Mouse (Mus musculus) neutrophil, adult 5-6 weeks (primary cell): ENCODE results near the gene Atp6v1e2. TPM values are rescaled to one million over a fixed set of nuclear protein-coding genes. Genes with fewer than 3 reads are reported as not detected.
A peak's percentile ranks its signal among the peaks of the same experiment; 100 is the strongest.

Experiments used
- ATAC-seq: fragments of 151-379, 151-347 bp; 2 replicates; pipeline ENCODE4 v1.8.0; 2017; ENCODE audit warnings: mild to moderate bottlenecking, moderate TSS enrichment; ENCODE audit not compliant: insufficient number of reproducible peaks, poor library complexity, low FRiP score, severe bottlenecking; ENCODE audit errors: extremely low read depth
- total RNA-seq: library from RNA; stranded (forward); fragments of 200-1000 nt; gene quantifications from 2 replicates; pipeline ENCODE4 v1.2.3, GENCODE M21; 2017

Atp6v1e2 gene
- total RNA-seq, 1 experiment from 2014 or later: not detected

DNA sequence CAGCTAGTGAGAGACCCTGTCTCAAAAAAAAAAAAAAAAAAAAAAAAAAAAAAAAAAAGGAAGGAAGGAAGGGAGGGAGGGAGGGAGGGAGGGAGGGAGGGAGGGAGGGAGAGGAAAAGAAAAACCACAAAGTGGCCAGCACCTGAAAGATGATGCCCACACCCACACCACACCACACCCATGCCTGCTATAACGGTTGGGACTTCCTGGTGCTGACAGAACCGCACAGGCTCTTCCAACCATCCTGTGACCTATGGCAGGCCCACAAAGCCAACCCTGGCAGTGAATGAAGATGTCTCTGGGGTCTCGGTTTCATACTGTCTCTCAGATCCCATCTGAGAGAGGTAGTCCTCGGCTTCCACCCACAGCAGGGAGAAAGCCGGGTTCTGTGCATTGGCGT, 18.3 kb downstream of the Atp6v1e2 start:
- ATAC-seq: no peak

DNA sequence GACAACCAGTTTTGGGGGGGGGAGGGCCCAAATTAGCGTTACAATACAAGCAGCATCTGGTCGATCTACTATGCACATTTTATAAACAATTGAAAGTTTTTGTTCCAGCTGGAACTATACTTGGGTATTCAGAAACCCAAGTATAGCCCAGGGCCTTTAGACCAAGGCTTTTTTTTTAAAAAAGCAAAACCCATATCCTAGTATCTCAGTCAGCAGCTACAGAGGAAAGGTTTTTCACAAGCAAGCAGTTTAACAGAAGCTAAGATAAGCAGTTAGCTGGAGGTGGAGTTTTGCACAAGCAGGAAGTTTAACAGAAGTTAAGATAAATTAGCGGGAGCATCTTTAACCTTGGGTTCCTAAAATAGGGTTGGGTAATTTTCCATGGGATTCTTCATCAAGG, 20.9 kb downstream of the Atp6v1e2 start:
- no peak for ATAC-seq

DNA sequence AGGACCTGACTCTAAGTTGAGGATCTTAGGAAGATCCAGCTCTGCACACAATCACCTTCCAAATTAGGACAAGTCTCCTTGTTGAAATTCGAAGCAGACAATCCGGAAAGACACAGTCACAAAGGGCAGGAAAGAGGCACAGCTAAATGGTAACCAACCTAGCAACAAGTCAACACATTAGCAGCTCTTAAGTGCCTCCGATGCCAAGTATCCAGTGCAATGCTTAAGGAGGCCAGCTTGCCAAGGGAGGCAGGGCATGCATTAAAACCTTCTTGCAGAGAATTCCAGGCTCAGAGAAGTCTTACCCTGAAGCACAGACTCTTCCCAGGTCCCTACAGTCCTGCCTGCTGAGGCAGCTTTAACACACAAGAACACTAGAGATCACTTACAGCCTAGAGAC, 23.0 kb downstream of the Atp6v1e2 start:
- ATAC-seq: no peak

DNA sequence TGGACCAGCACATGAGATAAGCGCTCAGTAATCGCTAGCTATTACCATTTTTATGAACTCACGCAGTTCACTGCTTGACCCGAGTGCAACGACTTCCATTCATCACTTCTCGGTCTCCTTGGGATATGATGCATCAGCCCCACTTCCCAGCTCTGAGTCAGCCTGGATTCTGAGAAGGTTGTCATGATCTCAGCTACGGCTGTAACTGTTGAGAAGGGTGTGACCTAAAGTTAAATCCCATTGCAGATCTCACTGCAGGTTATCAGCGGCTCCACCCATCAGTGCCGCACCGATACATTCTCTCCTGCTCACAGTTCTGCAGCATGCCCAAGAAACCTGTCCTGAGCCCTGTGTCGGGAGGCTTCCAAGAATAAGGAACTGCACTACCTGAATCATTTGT, 28.0 kb downstream of the Atp6v1e2 start:
- ATAC-seq: no peak

DNA sequence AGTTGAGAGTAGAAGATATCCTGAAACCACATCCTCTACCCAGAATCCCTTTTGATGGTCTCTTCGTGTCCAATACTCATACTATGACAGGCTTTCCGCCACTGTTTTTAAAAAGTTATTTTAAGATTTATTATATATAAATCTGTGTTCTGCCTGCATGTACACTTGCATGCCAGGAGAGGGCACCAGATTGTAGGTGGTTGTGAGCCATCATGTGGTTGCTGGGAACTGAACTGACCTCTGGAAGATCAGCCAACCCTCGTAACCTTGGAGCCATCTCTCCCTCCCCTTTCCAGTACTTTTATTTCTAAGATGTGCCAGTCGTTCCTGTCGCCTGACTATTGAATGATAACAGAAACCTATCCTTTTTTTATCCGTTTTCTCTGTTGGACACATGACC, 28.9 kb downstream of the Atp6v1e2 start:
- peak; percentile 42; the same call in 1 of the 2 replicates for ATAC-seq

DNA sequence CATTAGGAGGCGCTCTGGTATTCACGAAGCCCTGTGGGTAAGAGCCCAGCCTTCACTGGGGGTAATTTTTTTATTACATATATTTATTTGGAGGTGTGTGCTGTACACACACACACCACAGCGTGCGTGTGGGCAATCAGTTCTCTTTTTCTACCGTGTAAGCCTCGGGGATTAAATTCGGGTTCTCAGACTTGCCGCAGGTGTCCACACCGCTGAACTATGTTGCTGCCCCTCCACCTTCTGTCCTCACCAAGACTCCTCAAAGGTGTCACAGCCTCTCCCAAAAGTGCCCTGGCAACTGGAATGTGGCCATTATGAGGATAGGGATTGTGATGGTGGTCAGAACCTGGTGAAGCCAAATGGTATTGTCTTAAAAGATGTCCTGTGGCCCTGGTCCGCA, 30.6 kb downstream of the Atp6v1e2 start, which contains the start of gene Tmem247:
Tmem247 (plus strand) TSS at position 301 of the 400 bp plus-strand sequence.
- no peak for ATAC-seq

DNA sequence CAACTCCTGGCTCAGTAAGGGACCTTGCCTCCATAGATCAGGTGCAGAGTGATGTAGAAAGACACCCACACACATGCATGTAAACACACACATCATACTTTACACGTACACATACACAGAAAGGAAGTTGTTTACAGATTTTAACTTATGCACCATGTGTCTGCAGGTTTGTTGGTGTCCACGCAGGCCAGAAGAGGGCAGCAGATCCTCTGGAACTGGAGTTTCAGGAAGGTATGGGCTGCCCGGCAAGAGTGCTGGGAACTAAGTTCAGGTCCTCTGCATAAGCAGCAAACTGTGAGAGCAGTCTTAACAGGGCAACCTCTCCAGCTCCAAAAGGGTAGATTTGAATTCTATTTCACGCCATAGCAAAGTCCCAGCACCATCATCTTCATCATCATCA, 32.2 kb downstream of the Atp6v1e2 start:
- no peak for ATAC-seq

DNA sequence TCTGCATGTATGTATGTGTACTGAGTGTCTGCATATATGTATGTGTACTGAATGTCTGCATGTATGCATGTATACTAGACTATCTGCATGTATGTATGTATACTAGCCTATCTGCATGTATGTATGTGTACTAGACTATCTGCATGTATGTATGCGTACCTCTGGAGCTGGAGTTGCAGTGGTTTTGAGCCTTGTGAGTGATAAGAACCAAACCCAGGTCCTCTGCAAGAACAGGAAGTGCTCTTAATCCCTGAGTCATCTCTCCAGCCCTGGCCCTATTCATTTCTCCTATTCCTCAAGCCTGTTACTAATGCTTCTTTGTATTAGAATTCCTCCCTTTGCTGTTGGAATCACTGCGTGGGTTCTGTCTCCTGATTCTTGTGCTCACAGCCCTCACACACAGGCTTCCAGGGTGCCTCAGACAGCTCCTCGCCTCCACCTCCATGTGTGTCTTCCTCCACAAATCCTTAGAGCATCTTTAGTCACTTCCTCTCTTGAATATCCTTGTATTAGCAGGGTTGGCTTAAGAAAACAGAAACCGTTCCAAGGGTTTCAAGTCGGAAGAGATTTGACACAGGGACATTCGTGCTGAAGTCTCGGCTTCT, 34.6 kb downstream of the Atp6v1e2 start:
- no peak for ATAC-seq

DNA sequence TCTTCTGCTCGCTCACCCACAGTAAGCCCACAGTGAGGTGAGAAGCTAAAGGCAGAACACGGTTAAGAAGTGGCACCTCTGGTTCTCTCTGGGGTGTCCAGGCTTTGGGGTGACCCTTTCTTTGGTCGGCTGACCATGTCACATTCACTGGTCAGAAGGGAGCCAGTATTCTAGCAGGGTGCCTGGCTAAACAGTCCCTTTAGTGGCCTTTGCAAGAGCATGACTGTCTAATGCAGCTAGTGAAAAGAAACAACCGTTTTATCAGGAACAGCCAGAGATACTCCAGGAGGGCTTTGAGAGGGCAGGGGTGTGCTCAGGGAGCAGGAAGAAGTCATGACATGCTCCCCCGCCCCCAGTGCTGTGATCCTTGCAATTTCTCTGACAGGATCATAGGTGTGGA, 36.4 kb downstream of the Atp6v1e2 start:
- no peak for ATAC-seq

DNA sequence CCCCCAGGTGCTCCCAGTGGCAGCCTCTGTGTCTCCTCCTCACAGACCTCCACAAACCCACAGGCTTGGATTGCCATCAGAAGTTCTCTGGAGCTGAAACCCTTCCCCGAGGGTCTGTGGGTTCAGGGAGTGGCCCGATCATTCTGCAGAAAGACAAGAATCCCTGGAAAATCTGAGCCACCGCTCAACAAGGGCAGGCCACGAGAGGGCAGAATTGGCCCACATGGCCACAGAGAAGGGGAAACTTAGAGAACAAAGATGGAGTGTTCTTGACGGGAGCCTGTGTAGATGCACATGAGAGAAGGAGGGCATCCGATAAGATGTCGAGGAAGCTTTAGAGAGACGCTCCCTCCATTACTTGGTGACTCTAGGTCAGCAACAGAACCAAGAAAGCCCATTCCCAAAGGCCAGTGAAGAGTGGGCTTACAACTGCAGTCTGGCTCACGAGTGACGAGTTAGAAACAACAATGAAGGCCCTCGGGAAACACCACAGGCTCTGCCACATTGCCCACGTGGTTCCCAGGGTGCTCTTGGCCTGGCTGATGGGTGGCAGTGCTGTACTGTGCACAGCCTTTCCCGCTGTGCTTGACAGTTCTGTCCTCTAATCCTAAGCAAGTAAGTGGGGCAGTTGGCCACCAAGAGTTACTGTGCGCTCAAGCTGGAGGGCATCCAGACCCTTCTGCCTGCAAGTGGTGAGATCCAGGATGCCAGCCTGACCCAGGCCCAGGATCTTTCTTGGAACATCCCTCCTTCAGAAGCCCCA, 37.8 kb downstream of the Atp6v1e2 start:
- ATAC-seq: no peak

DNA sequence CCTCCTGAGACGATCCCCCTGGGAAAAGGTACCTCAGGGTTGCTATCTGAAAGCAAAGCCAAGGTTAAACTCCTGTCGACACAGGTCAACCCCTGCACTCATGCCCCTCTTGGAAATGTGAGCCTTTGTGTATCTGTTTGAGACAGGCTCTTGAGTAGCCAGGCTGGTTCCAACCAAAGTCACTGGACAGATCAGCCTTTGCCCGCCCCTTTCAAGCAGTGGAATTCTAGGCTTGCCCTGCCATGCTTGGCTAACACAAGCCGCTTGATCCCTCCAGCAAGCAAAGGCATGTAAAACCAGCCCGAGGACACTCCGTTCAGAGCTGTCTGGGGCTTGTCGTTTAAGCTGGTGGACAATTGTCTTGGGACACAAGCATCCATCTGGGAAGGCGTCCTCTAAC, 39.4 kb downstream of the Atp6v1e2 start:
- ATAC-seq: no peak

DNA sequence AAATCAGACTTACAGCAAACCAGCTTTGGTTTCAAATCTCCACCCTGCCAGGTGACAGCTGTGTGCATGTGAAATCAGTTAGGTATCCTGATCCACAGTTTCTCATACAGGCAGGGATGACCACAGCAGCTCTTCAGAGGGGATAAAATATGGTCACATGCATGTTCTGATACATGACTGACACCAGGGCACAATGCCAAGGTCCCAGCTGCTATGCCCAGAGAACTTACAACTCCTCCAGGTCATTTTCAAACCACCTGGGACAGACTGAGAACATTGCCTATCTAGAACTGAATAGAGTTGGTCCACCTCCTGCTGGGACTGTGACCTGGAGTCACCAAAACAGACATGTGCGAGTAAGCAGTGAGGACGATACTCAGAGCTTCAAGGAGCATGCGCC, 40.6 kb downstream of the Atp6v1e2 start:
- no peak for ATAC-seq

DNA sequence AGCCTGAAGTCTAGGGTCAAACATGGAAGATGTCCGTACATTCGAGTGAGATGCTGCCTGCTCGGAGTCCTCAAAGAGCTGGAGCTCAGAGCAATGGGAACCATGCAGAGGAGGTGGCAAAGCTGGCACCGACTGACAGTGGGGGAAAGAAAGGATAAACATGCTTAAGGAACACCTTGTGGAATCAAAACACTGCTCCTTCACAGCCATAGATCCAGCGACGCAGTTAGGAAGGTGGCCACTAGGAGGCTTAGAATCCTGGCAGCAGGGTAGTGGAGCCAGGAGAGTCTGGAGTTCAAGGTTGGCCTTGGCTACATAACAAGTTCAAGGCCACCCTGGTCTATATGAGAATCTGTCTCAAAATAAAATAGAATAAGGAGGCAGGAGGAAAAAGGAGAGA, 41.1 kb downstream of the Atp6v1e2 start:
- no peak for ATAC-seq

DNA sequence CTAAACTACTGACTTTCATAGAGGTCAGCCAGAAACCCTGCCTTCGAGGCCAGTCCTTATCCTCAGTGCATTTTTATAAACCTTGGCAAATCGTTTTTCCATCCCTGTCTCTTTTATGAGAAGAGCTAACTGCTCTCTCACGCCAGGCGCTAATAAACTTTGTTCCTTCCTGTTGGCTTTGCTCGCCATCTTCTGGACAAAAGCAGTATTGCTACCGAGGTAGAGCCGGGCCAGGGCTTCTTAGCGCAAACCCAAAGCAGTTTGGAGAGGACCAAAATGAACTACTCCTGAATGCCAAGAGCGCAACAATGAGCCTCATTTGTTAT, 41.6 kb downstream of the Atp6v1e2 start:
- peak; percentile 57; the same call in 1 of the 2 replicates for ATAC-seq

DNA sequence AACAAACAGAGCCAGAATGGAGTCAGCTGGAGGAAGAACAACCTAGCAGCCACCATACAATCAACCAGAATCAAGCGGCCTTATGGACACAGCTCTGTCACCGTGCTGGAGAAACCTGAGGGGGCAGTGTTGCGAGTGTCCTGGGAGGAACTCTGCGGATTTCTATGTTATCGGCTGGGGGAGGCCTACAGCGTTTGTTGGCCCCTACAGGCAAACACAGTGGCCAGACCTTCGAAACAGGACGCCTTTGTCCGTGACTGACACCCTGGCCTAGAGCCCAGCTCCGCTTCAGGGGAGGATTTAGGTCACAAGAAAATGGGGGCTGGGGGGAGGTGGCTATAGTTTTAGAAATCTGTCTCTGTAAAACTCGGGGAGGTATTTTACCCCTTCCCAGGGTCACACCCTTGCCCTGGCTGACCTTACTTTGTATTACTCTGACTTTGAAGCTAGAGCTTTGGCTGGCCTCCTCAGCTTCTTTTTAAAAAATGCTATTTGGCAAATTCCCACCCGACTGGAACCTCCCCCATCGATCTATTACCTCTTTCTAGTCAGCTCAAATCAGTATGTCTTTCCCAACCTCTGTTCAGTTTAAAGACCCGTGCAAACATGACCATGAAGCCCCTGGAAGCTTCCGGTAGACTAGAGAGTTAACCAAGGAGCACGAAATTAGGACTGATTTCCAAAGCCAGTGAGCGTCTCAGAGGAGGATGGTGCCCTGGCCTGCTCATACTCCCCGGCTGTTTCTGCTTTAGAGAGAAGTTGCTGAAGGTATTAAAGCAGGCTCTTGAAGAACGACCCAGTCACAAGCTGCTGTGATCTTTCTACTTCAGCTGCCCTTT, 42.2 kb downstream of the Atp6v1e2 start:
- no peak for ATAC-seq

DNA sequence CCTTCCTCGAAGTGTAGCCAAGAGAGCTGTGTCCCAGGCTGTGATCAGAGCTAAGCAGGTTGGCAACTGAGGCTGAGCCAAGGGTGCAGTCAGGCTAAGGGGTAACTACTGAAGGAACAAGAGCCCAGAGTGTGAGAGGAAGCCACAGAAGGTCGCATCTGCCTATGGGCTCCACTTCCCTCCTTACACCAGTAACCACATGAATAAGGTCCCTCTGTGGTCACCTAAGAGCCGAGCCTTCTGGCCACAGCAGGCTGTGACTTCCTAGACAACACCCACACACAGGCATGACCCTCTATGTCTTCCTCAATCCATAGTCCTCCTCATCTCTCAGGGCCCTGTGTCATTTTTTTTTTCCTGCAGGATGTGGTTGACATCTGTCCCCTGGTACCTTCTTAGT, 43.5 kb downstream of the Atp6v1e2 start:
- no peak for ATAC-seq

DNA sequence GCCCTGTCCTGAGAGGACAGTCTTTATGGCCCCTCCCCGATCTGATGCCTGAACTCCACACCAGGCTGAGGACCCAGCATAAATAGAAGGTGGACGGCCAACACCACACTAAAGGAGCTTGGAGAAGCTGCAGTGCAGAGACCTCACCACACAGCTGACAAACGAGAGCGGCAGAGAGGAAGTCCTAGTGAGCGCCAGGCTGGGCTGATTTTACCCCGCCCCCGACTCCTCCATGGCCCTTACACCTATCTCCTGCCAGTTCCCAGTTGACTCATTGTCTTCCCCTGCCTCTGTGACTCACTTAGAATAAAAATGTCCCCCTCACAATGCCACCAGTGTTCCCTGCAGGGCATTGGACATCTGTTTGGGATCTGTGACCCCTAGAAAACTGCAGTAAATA, 44.1 kb downstream of the Atp6v1e2 start:
- no peak for ATAC-seq

DNA sequence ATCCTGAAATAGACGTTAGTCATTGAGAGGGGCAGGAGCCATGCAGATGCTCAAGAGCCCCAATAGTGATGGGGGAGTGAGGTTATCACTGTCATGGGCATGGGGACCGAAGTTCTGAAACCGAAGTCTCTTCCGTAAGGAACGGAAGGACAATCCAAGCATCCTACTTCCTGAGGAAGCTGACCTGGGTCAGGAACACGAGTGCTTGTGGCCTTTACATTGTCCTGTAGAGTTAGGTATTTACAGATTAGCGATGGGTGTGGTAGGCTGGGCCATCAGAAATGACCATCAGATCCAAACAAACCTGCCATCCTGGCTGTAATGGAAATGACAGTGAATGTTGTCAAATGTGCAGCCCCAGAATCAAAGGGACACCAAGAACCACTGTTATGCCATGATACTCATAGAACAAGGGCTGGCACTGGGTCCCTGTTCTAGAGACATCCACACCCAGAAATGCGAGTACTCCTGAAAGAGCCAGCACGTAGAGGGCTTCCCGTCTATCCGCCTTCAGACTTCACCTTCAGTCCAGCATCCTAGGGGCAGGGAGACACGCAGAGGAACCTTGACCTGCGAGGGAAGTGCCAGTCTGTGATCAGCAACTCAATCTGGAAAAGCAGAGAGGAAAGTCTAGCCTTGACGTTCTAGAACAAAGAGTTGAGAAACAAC, 45.2 kb downstream of the Atp6v1e2 start:
- ATAC-seq: no peak

DNA sequence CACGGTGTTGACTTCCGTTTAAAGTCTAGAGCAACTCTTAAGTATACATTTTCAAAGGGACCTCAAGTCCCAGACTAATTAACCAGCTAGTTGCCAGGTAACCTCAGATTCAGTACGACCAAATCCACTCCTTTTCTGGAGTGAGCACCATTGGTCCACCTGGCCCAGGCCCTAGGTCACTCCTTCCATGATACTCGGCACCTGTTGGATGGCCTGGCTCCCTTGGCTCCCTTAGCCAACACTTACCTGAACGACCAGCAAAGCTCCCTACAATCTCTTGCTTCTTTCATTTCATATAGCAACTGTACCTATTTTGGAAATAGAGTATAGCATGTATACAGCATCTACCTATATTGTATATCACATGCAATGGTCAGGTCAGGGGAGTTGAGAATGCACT, 47.1 kb downstream of the Atp6v1e2 start:
- no peak for ATAC-seq
